Mouse (Mus musculus) left cerebral cortex, postnatal 25 days (tissue): ENCODE measurements around the gene Chst3. TPM values are rescaled to one million over a fixed set of nuclear protein-coding genes. Genes with fewer than 3 reads are reported as not detected.
A peak's percentile ranks its signal among the peaks of the same experiment; 100 is the strongest.
"Not testable (repeated sequence)": the region's sequence is repeated elsewhere in the genome, so short reads cannot be mapped to it uniquely, and the experiment has no call there.

Source experiments
- DNase-seq, 2 experiments: peaks; one replicate each; pipeline ENCODE4 v3.0.0; 2022; ENCODE audit warnings: low spot score in 2 of 2, mixed read lengths in 1 of 2
- intact Hi-C: fragments of 180-260 bp; cut with DNase I; formaldehyde crosslinking; loops from one replicate; pipeline ENCODE4 v1.15.1; 2025
- total RNA-seq, 2 experiments: library from RNA; stranded (reverse); gene quantifications; 2 replicates each; pipeline ENCODE4 v1.2.3; 2021

Gene Chst3
- total RNA-seq, 2 experiments from 2014 or later: 1.6 to 1.8 TPM

DNA sequence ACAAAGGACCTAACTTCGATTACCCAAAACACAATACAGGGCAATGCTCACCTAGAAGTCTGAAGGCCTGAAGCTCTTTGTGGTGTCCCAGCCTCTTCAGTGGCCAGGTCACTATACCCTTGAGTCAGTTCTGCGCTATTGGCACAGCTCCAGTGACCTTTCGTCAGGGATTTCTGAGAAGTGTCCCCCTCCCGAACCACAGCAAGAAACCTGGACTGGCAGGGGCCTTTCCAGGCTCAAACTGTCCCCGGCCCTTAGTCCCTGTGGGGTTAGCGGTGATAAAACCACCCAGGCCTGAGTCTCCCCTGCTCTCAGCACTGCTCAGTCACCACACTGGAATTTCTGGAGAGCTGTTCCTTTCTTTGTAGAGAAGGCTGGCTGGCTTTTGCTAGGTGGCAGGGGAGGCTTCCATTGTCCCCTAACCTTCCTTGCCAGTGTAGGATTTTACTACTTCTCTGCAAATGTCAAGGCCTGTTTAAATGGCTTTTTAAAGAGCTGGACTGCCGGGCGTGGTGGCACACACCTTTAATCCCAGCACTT, 11.8 kb downstream of the Chst3 start:
- no peak for DNase-seq
- intact Hi-C loops: no loop called here

DNA sequence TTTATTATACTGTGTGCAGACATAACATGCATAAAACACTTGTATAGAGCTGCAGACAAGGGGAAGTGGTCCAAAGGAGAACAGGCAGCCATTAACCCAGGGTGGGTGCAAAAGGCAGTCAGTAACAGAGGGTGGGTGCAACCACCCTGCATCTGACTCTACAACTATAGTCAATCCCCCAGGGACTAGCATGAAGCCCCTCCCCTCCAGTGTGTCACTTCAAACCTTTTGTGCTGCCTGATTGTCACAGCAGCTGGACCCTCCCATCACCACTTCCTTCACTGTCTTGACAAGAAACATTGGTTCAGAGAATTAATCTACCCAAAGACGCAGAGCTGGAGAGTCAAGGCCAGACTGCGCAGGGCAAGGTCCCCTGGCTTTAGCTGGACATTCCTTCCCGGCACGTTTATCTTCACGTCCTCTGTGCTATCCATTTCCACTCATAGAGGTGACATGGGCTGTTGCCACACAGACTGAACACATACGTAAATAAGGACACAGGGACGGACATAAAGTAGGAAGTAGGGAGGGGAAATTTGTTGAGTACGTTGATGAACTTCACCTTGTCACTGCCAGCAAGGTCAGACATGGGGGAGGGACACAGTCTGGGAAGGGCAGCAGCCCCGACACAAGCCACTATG, 13.3 kb downstream of the Chst3 start:
- intact Hi-C loops: no loop called here

DNA sequence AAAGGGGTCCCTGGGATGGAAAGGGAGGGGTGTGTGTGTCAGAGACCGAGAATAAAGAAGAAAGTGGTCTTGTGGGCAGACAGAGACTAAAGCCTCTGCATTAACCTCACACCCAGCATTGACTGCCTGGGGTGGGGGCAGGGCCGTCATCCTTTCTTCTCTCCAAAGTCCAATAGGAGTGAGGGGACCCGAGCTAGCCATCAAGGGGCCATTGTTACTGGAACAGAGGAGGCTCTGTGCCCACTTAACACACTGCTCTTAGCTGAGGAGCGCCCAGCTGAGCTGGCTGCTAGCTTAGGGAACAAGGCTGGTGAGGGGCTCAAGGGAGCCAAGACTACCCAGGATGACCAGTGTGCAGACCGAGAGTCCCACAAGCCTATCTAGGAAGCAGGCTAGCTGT, 16.3 kb downstream of the Chst3 start:
- peak in 1 of 2 experiments; percentile 42 for DNase-seq

More for the DNA sequence above, 13.3 kb downstream of the Chst3 start:
- DNase-seq: no peak

DNA sequence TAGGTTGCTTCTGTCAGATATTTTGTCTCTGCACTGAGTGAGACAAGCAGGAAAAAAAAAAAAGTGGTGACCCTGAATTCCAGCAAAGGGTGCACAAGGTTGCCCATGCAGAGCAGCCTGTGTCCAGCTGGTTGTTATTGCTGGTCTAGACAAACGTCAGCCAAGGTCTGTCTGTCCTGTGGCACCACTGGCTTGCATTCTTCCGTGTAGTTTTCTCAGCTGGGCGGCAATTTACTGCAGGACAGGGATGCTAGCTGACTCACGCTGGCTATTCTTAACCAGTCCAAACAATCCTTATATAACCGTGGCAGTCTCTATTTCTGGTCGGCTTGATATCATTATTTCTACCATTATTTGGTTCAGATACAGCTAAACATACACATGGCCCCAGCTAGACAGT, 18.1 kb downstream of the Chst3 start:
- no peak for DNase-seq
- intact Hi-C loops: no loop called here

More for the DNA sequence above, 16.3 kb downstream of the Chst3 start:
- intact Hi-C loops: no loop called here

DNA sequence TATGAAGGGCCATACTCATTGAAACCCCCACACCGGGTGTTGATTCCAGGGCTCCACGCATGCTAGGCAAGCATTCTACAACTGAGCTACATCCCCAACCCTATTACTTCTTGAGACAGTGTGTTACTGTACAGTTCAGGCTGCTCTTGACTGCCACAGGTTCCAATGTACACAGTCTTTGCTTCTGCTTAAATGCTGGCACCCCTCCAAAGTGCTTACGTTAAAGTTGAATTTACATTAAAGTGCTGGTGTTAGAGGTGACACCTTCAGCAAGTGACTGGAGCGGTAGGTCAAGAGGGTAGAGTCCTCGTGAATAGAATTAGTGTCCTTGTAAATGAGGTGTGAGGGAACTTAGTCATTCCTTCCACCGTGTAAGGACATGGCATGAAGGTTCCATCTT, 19.7 kb downstream of the Chst3 start:
- intact Hi-C loops: no loop called here
- no peak for DNase-seq

DNA sequence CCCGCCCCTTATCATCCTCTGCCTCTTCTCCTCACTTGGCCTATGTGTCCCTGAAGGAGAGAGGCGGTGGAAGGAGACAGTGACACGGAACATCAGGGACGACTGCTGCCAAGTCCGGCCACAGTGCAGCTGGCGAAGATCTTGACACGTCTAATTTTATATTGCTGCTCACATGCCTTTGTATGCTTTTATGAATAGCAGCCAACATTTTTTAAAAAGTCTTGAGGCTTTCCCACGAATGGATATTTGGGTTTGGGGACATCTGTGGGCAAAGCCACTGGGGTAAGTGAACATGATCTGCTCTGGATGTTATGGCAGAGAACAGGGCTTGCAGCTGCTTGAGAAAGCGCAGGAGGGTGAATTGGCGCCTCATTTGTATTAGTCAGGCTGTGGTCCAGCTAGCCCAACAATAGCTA, 21.6 kb downstream of the Chst3 start:
- intact Hi-C loops: no loop called here
- DNase-seq: no peak

DNA sequence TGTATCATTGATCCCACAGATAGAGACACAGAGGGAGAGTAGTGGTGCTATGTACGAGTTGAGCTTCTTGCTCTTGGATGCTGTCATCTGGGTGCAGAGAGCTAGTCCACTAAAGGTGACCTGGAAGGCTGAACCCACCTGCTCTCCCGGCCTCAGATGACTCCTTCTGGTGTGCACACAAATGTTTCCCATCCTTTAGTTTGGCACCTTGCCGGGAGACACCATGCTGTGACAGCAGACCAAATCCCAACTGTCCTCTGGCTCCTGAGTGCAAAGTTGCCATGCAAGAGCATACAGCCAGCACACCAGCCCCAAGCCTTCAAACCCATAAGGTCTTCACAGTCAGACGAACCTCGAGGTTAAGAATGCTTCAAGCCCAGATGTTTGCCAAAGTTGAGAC, 22.1 kb downstream of the Chst3 start:
- intact Hi-C loops: no loop called here
- DNase-seq: no peak

DNA sequence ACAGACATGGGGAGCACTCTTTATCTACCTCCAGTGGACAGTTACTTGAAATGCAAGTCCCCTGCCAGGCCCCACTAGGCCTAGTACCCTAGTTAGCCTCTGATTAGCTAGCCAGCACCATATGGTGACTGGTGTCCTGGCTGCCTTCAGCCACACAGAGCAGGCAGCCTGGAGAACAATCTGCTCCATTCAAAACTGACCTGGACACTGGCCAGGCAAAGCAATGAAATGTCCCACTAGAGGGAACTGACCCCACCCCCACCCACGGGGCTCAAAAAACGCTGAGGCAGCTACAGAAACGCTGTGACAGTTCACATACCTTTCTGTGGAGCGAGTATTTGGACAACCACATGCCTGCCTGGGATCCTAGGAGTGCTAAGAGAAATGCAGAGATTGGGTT, 24.0 kb downstream of the Chst3 start:
- intact Hi-C loops: no loop called here
- peak in 1 of 2 experiments; percentile 31 for DNase-seq

DNA sequence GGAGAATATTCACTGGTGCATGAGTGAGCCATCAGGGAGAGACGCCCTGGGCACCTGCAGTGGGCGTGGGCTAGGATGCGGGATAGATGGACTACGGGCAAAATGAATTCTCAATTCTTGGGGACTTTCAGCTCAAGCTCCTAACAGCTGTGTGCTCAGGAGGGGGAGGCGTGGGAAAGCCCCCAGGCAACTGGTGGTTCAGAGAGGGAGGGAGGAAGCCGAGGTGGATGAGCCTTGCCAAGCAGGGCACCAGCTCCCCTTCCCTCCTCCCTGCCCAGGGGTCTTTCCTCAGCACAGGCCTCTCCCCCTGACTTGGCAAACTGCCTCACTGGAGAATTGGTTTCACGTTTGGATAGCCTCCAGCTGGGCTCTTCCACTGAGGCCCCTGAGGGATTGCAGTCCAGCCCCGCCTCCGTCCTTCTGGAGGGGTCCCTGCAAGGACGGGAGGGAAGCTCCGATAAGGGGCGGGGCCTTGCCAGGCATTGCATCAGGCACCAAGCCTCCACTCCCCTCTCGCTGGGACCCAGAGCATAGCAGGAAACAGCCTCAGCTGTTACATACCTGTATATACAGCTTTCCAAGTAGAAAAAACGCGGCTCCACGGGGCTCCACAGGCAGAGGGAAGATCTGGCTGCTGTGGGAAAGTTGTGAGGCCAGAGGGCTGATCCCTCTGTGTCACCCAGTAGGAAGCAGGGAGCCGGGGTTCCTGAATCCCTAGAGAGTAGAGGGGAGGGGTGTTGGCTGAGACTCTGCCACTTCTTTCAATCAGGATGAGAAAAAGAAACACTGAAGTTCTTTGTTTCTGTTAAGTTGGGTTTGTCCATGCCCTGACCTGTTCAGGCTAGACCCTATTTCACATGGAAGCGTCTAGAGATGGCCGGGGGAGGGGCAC, 25.3 kb downstream of the Chst3 start:
- intact Hi-C loops: no loop called here
- no peak for DNase-seq

DNA sequence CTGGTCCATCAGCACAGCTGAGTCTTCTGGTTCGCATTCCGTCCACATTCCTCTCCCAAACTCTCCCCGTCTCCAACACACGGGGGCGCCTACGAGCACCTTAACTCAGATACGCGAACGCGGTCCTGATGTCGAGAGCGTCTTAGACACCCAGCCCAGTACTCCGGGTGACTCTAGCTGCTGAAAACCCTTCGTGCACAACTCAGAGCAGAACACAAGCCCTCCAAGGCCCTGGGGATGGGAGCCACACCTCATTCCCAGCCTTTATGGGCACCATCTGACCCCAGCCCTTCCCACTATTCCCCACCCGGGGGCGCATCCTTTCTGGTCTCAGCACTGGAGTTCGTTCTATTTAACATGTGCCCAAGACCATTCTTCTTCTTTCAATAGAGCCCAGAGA, 27.3 kb downstream of the Chst3 start:
- intact Hi-C loops: loop anchor here (2.0 kb wide), 2 partner anchors 43 to 45 kb away; no protein-coding TSS in a partner anchor
- peak; percentile 81 to 86 for DNase-seq

DNA sequence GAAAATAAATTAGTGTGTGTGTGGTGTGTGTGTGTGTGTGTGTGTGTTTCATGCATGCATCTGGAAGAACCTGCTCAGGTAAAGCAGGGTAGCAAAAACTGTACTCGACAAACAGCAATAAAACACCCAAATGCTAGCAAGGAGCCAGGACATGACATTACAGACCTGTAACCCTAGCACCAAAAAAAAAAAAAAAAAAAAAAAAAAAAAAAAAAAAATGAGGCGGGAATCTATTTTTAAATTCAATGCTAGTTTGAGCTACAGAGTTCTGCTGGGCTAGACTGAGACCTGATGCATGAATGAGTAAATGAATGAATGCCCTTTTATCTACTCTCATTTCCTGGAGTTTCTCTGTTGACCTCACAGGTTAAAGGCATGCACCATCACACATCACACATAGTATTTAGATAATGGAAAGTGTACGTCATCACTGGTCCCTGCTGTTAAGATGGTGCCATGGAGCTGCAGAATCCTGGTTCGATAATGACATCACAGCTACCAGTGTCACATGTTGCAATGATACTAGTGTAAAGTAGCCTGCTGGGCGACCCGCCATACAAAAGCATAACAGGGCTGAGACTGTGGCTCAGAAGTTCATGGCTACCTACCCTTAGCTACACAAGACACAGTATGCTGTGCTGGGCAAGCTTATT, 29.4 kb downstream of the Chst3 start:
- no peak for DNase-seq
- intact Hi-C loops: loop anchor here (2.0 kb wide), 2 partner anchors 41 to 47 kb away; no protein-coding TSS in a partner anchor

DNA sequence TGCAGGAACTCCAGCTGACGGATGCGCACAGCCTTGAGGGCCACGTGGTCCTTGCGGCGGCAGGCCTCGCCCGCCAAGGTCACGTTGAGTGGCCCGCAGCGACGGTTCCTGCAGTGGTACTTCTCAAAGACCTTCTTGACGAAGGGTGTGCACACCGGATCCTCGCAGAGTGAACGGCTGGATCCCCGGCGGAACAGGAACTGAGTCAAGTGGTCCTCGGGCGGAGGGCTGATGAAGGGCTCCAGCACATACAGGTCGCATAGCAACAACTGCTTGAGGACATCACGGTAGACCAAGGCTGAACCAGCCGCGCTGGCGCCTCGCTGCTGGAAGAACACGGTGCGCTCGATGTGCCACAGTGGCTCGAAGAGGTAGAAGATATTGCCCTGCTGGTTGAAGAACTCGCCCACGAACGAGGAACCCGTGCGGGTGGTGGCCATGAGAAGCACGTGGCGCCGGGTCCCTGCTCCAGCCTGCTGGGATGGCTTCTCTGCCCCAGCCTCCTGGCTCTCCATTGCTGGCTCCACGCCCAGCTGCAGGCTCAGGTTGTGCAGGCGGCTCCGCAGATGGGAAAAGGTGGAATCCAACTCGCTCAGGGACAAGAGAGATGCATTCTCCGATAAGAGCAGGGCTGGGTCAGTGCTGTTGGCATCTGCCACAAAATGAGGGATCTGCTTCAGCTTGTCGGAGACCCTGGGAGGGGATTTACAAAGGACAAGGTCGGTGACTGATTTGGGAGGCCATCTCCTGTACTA, 32.7 kb downstream of the Chst3 start:
- no peak for DNase-seq
- intact Hi-C loops: no loop called here

DNA sequence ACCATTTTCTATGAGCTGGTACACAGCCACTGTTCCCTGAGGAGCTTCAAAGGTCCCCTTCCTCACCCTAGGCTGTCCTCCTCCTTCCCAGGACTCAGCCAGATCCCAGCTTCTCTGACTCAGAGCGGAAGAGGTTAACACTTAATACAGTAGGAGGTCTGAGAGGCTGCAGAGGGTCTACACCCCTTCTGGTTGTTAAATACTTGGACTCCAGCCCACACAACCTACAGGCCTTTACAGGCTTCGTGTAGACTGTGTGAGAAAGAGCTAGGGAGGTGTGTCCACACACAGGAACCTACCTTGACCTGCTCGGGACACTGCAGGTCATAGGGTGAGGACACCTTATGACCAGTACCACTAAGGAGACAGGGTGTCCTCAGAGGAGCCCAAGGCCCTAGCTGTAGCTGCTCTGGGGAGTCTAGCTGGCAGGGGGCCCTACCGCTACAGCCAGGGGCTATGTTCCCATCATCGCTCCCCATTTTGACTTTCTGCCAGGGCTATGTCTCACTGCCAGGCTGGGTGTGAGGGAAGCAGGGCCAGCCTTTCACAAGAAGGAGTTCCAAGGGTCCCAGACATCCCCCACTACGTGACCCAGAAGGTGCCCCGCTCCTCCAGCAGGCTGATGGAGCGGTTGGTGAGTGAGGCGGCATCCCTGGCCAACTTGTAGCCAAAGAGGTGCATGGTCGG, 33.9 kb downstream of the Chst3 start:
- DNase-seq: no peak
- intact Hi-C loops: no loop called here

DNA sequence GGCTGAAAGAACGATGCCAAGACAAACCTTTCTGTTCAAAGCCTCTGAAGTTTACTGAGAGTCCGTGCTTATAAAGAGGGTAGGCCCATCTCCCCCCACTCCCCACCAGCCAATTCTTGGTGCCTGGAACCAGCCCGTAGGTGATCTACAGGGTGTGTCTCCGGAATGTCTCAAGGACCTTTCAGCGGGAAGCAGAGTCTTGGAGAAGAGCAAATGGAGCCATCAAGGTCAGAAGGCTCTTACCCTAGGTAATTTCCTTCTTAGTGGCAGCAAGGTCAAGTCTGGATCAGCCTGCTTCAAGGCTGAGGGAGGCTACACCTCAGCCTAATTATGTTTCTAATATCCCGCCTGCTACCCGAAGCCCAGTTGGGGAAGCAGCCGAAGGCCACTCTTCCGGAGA, 43.8 kb downstream of the Chst3 start:
- intact Hi-C loops, DNase-seq: not testable (repeated sequence)

DNA sequence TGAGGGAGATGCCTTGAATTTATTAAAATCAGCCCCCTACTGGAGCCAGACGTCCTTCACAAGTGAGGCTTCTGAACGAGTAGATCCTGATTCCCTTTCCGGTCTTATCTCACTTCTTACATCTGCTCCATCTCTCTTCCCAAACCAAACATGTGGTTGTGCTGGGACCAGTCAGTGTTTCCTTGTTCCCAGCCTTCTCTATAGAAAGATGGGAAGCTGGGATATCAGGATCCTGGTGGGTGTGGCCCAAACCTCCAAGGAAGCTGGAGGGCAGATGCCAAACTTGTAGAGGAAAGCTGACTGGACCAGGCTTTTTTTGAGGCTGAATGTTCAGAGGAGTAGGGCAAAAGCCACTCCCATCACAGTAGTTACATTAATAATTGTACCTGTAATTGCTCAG, 44.6 kb downstream of the Chst3 start:
- intact Hi-C loops: no loop called here
- DNase-seq: no peak

DNA sequence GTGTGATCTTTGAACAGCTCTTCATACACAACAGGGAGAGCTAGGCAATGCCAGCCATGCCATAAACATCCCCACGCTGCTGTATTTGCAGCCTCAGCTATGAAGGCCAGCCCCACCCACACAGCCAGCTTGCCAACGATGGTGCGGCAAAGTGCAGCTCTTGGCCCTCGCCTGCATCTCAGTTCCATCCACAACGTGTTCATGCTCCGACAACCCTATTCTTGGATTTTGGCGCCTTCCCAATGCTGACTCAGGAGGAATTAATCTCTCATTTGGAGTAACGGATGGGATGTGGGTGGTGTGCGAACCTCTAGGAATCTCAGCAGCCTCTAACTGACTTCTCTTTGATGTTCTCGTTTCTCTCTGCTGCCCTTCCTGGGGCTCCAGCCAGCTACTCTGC, 46.0 kb downstream of the Chst3 start:
- DNase-seq: peak; percentile 84 to 97
- intact Hi-C loops: no loop called here

DNA sequence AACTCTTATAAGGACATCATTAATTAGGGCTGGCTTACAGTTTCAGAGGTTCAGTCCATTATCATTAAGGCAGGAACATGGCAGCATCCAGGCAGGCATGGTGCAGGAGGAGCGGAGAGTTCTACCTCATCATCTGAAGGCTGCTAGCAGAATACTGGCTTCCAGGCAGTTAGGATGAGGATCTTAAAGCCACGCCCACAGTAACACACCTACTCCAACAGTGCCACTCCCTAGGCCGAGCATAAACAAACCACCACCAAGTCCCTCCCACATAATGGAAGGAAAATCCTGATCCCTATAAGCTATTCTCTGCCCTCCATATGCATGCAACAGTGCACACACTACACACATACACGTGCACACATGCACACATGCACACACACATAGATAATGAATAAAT, 46.8 kb downstream of the Chst3 start:
- intact Hi-C loops: no loop called here
- no peak for DNase-seq

DNA sequence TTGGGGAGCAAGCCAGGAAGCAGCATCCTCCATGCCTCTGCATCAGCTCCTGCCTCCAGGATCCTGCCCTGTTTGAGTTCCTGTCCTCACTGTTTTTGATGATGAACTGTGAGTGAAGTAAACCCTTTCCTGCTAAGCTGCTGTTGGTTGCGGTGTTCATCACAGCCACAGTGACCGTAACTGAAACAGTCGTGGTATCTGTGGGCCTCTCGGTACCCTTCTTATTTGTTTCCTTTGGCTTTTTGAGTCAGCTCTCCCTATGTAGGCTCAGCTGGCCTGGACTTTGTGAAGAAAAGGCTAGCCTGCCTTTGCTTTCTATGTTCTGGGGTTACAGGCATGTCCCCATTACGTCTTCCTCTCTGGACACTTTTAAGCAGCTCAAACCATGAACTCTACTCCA, 47.7 kb downstream of the Chst3 start:
- no peak for DNase-seq
- intact Hi-C loops: no loop called here
